Mouse (Mus musculus): ENCODE data around the gene Hmg20b.

DNA sequence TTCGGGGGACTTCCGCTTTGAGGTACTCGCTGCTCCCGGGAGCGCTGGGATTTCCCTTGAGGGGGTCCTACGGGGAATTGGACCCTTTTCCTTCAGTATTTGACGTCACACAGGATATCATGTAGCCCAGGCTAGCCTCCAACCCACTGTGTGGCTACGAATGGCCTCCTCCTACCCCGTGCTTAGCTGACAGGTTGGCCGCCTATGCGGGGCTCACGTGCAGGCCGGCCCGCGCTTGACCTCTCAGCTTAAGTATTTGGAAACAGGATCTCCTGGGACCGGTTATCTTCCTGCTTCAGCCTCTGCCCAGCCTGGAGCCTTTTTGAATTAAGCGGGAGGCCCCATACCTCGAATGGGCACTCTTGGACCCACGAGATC, 34.3 kb upstream of the Hmg20b start:
- no peak for TF ChIP-seq POLR2A (IDR thresholded peaks at IDR 0.05; ENCODE audit: insufficient read depth, low read length)
- no peak for TF ChIP-seq CTCF (IDR thresholded peaks at IDR 0.05; ENCODE audit: low read depth, low read length)
- TF ChIP-seq EP300 (IDR thresholded peaks at IDR 0.05; ENCODE audit: insufficient read depth, low read depth, low read length), result no peak

All from ES-Bruce4 (cell line).